Mouse (Mus musculus) kidney, postnatal 14 days (tissue): ENCODE data around the gene Tep1.
"Not testable (repeated sequence)": the region's sequence is repeated elsewhere in the genome, so short reads cannot be mapped to it uniquely, and the experiment has no call there.

Source experiments
- DNase-seq: peaks from one replicate; pipeline ENCODE4 v3.0.0; 2022; ENCODE audit warnings: mixed read lengths

The Tep1 gene

GRCm38 (mm10) chr14:50869889-50870804, at the start of gene Tep1:
Gene Tep1, minus strand, starts transcription at chr14:50870560.
- peak; percentile 80 for DNase-seq

DNA sequence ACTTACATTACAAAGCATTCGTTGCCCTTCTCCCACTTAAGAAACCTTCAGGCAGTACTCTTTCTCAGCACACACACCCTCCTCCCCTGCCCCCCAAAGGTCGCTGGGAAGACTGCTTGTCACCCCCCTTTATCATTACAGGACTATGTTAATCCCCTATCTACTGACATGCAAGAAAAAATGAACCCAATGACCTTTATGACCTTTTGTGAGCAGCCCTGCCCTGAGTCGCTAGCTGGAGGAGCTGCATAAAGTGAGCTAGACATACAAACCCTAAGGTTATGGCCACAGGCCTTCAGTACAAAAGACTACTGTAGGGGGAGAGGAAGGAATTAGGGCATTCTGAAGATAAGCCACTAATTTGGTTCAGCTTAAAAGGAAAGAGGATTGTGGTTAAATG, 41.0 kb upstream of the Tep1 start:
- no peak for DNase-seq

DNA sequence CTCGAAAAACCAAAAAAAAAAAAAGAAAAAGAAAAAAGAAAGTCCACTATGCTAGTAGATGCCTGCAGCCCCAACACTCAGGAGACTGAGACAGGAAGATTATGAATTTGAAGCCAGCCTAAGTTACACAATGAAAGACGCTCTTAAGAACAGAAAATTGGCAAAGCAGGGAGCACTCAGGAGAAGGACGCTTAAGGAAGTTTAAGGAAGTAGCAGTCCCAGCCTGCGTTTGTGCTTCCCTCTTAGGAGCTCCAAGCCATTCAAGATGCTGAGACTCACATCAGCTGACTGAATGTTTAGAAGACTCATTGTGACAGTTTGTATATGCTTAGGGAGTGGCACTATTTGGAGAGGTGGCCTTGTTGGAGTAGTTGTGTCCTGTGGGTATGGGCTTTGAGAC, 37.8 kb upstream of the Tep1 start:
- no peak for DNase-seq

DNA sequence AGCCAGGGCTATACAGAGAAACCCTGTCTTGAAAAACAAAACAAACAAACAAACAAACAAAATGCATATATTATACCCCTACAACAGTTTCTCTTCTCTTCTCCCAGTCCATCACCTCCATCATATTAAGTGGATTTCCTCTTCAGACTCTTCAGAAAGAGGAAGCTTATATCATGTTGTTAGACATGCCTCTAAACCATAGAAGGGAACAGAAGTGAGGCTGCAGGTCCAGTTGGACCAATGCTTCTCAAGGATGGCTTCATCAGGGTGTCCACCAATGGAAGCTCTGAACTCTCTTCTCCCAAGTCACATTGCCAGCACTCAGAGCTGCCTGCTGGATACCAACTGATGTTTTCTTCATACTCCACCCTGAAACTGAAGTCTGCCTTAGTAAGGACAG, 35.0 kb upstream of the Tep1 start:
- not testable (repeated sequence) for DNase-seq

- no peak for DNase-seq
Observed at GRCm38 (mm10) chr14:50904828-50905129, 34.4 kb upstream of the Tep1 start.

- DNase-seq = peak; percentile 36
Observed at GRCm38 (mm10) chr14:50903973-50904827, 33.8 kb upstream of the Tep1 start.

DNA sequence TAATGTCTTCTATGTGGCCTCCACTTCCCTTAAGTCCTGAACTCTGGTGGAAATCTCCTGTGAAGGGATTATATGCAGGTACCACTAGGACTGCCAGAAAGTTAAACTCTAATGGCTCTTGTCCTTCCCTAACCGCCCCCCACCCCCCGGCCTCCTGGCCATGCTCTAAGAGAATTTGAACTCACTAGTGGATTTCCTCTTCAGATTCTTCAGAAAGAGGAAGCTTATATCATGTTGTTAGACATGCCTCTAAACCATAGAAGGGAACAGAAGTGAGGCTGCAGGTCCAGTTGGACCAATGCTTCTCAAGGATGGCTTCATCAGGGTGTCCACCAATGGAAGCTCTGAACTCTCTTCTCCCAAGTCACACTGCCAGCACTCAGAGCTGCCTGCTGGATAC, 27.6 kb upstream of the Tep1 start:
- DNase-seq = not testable (repeated sequence)

- no peak for DNase-seq
Observed at GRCm38 (mm10) chr14:50897374-50897765, 27.0 kb upstream of the Tep1 start, which contains the start of gene Klhl33. Gene Klhl33, minus strand, starts transcription at chr14:50897507.

GRCm38 (mm10) chr14:50896747-50897373, 26.5 kb upstream of the Tep1 start:
- DNase-seq = no peak

GRCm38 (mm10) chr14:50895985-50896746, 25.8 kb upstream of the Tep1 start:
- DNase-seq = peak; percentile 69

- no peak for DNase-seq
Observed at GRCm38 (mm10) chr14:50895407-50895806, 25.0 kb upstream of the Tep1 start.

DNA sequence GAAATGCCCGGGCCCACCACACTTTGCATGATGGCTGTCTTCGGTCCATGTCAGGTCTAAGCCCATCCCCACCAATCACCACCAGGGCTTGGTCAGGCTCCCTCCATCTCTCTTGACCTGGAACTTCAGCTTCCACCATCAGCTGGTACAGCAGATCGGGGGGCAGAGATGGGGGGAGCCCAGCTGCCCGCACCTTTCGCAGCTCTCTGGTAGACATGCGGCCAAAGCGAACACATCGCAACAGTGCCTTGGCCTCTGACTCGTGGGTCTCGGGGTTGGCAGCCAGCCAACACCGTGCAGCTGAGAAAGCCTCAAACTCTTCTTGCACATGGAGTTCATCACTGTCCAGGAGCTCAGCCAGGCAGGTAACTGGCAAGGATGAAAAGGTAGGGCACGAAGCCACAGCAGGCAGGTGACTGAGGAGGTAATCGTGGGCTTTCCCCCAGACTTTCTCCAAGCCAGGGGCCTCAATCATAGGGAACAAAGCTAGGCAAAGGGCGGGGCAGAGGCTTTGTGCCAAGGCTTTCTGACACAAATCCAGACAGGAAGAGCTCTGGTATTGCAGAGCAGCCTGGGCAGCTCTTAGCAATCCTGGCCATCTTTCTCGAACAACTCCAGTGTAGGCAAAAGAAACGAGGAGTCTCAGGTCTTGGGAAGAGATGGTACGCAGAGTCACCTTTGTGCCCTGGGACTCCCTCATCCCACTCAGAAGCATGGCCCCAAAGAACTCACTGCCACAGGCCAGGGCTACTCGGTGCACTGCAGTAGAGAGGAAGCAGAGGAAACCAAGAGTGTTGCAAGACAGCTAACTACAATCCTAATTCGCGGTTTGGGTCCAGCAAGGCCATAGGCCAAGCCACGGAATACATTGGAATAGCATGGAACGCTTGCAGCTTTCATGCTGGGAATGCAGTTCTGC, 22.4 kb upstream of the Tep1 start:
- DNase-seq = no peak

GRCm38 (mm10) chr14:50892091-50892490, 21.7 kb upstream of the Tep1 start:
- DNase-seq = no peak

DNA sequence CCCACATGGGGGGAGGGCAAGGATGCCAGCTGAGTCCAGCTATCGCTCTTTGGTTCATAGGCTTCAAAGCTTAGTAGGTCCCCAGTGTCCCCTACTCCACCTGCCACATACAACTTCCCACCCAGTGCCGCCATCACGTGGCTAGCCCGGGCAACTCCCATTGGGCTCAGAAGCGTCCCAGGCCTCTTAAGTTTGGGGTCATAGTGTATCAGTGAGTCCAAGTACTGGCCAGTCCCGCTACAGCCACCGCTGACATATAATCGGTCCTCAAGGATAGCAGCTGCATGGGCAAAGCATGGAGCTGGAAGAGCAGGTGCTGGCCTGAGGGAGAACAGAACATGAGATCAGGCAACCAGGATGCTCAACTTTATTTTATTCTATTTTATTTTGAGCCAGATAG, 21.3 kb upstream of the Tep1 start:
- no peak for DNase-seq

GRCm38 (mm10) chr14:50876236-50876950, 6.0 kb upstream of the Tep1 start:
- no peak for DNase-seq

DNA sequence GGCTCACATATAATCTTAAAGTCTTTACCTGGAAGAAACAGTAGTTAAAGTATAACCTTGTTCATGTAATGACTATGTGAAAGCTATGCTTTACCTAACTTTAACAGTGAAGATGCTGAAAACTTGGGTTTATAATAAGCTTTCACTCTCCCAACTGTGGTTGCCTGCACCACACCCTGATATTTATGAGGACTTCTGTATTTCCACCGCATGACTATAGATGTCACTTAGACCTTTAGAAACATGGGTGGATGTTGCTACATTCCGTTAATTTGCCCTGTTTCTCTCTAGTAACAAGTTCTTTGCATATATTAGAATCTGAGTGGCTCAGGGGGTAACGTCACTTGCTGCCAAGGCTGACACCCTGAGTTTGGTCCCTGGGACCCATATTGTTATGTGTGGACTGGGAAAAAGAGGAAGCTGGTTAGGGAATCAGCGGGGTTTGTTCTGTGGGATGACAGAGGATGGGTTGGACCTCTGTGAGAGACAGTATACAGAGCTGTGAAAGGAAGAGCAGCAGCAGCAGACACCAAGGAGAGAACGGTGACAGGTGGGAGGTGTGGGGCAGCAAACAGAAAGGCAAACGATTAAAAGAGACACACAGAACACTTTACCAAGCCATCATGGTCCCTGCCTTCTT, 5.4 kb upstream of the Tep1 start:
- no peak for DNase-seq

- no peak for DNase-seq
Observed at GRCm38 (mm10) chr14:50875175-50875574, 4.8 kb upstream of the Tep1 start.

DNA sequence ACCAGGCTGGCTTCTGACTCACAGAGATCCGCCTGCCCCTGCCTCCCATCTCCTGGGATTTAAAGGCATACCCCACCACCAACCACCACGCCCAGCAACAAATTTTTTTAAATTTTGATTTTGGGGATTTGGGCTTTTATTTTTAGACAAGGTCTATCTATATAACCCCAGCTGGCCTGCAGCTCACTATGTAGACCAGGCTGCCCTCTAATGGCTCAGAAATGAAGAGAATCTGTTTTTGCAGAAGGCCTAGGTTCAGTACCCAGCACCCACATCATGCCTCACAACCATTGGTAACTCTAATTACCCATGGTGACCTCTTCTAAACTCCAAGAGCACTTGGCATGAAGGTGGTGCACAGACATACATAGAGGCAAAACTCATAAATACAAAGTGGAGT, 924 bp upstream of the Tep1 start:
- DNase-seq = no peak

GRCm38 (mm10) chr14:50870805-50871143, 414 bp upstream of the Tep1 start:
- DNase-seq = no peak

- no peak for DNase-seq
Observed at GRCm38 (mm10) chr14:50868656-50869055, 1.7 kb downstream of the Tep1 start.
